Mouse (Mus musculus) kidney, postnatal 25 days (tissue): Measurements from ENCODE around the gene Vps25.
A peak's percentile ranks its signal among the peaks of the same experiment; 100 is the strongest.

Experiments
- DNase-seq, 2 experiments: peaks; one replicate each; pipeline ENCODE4 v3.0.0; 2021; ENCODE audit warnings: mixed read lengths in 2 of 2

Gene Vps25

GRCm38 (mm10) chr11:101276319-101277070 lies 23.0 kb downstream of the Vps25 start:
- peak in 1 of 2 experiments; percentile 77 for DNase-seq

- DNase-seq: peak; percentile 79 to 87
Observed at GRCm38 (mm10) chr11:101277381-101278222, 24.1 kb downstream of the Vps25 start.

- DNase-seq: peak; percentile 90 to 94
Observed at GRCm38 (mm10) chr11:101278223-101279192, 25.0 kb downstream of the Vps25 start, which contains the start of the genes Cntd1 and Coa3. Gene Cntd1, plus strand, starts transcription at chr11:101279012. Gene Coa3, minus strand, starts transcription at chr11:101279114.

GRCm38 (mm10) chr11:101279193-101279569 lies 25.7 kb downstream of the Vps25 start:
- DNase-seq: no peak

- DNase-seq: no peak
Observed at GRCm38 (mm10) chr11:101280837-101281236, 27.3 kb downstream of the Vps25 start.

GRCm38 (mm10) chr11:101282896-101283295 lies 29.4 kb downstream of the Vps25 start:
- no peak for DNase-seq

- DNase-seq: peak in 1 of 2 experiments; percentile 70
Observed at GRCm38 (mm10) chr11:101283805-101284204, 30.3 kb downstream of the Vps25 start.

GRCm38 (mm10) chr11:101287306-101287705 lies 33.8 kb downstream of the Vps25 start:
- peak in 1 of 2 experiments; percentile 65 for DNase-seq

- no peak for DNase-seq
Observed at GRCm38 (mm10) chr11:101291231-101291630, 37.7 kb downstream of the Vps25 start.

GRCm38 (mm10) chr11:101295191-101295590 lies 41.7 kb downstream of the Vps25 start:
- no peak for DNase-seq

- no peak for DNase-seq
Observed at GRCm38 (mm10) chr11:101300881-101301280, 47.4 kb downstream of the Vps25 start.

- no peak for DNase-seq
Observed at GRCm38 (mm10) chr11:101301299-101302003, 47.9 kb downstream of the Vps25 start.

- DNase-seq: peak; percentile 98 to 100
Observed at GRCm38 (mm10) chr11:101302004-101302798, 48.7 kb downstream of the Vps25 start, which contains the start of gene Becn1. Gene Becn1, minus strand, starts transcription at chr11:101302286.

- no peak for DNase-seq
Observed at GRCm38 (mm10) chr11:101307744-101308143, 54.2 kb downstream of the Vps25 start.
